Mouse (Mus musculus) lung, adult 2 months (tissue): ENCODE data around the gene Setd3. TPM values are rescaled to one million over a fixed set of nuclear protein-coding genes. Genes with fewer than 3 reads are reported as not detected.

Experiments
- DNase-seq: peaks from one replicate; pipeline ENCODE4 v3.0.0; 2022
- H3K4me1 ChIP-seq: fragments of 200-500 bp; 2 replicates; pipeline ENCODE4 v1.6.1; 2011; ENCODE audit warnings: low read length; ENCODE audit not compliant: control insufficient read depth, insufficient read depth
- H3K4me3 ChIP-seq: fragments of 200-500 bp; replicated peaks from 2 replicates; pipeline ENCODE3; 2011; ENCODE audit warnings: low read depth, mild to moderate bottlenecking, control low read depth, low read length; ENCODE audit errors: extremely low read depth
- CTCF ChIP-seq: fragments of 200-500 bp; IDR thresholded peaks from 2 replicates; pipeline ENCODE4 v1.5.1; 2011; ENCODE audit warnings: mild to moderate bottlenecking, low read length, control low read depth; ENCODE audit not compliant: insufficient read depth
- POLR2A ChIP-seq: fragments of 200-500 bp; IDR thresholded peaks from 2 replicates; pipeline ENCODE4 v1.6.1; 2011; ENCODE audit warnings: low read depth, mild to moderate bottlenecking, control low read depth, low read length, borderline replicate concordance; ENCODE audit errors: extremely low read depth
- WGBS: fragments of 180-500 bp; shearing (Covaris S2); methylation state at CpG from one replicate; pipeline ENCODE4 v1.1.7; 2018; 5-methylcytosine and 5-hydroxymethylcytosine counted together
- polyA plus RNA-seq: library from polyadenylated mRNA; depleted of rRNA; stranded (reverse); fragments of >200 nt; gene quantifications from 2 replicates; pipeline ENCODE4 v1.2.3, GENCODE M21; 2012; rRNA removed

Gene Setd3
- polyA plus RNA-seq = 19.8 and 28.4 TPM in 2 replicates

- WGBS = 1% methylated on average over 9 of the region's 9 CpGs
- TF ChIP-seq CTCF = no peak
- TF ChIP-seq POLR2A = no peak
- peaks cover 15% of the 10 kb centered on the region for H3K4me1 ChIP-seq
- DNase-seq = no peak
- peak within 1 kb of the TSS; percentile 81 for H3K4me3 ChIP-seq
Observed at GRCm38 (mm10) chr12:108179246-108179320, at the start of gene Setd3. Gene Setd3, minus strand, starts transcription at chr12:108179314.

GRCm38 (mm10) chr12:108227527-108227926 is 48.4 kb upstream of the Setd3 start:
- DNase-seq = no peak
- 89% methylated on average over 16 of the region's 16 CpGs for WGBS
- no peaks in the 10 kb centered on the region for H3K4me1 ChIP-seq
- no peak overlapping the region for H3K4me3 ChIP-seq
- TF ChIP-seq POLR2A (no peak), CTCF (no peak)

- DNase-seq = no peak
- TF ChIP-seq POLR2A = no peak
- TF ChIP-seq CTCF = no peak
- Histone ChIP-seq H3K4me1 (no peaks in the 10 kb centered on the region), H3K4me3 (no peak overlapping the region)
- WGBS = 89% methylated on average over 12 of the region's 12 CpGs
Observed at GRCm38 (mm10) chr12:108226941-108227340, 47.8 kb upstream of the Setd3 start.

- no peak overlapping the region for H3K4me3 ChIP-seq
- no peak for DNase-seq
- H3K4me1 ChIP-seq = no peaks in the 10 kb centered on the region
- TF ChIP-seq POLR2A = no peak
- no peak for TF ChIP-seq CTCF
- WGBS = 85% methylated on average over 13 of the region's 13 CpGs
Observed at GRCm38 (mm10) chr12:108226216-108226615, 47.1 kb upstream of the Setd3 start.

- no peaks in the 10 kb centered on the region for H3K4me1 ChIP-seq
- 66% methylated on average over 7 of the region's 7 CpGs for WGBS
- no peak for TF ChIP-seq POLR2A
- H3K4me3 ChIP-seq = no peak overlapping the region
- DNase-seq = no peak
Observed at GRCm38 (mm10) chr12:108225781-108226180, 46.7 kb upstream of the Setd3 start.

GRCm38 (mm10) chr12:108223357-108223756 is 44.2 kb upstream of the Setd3 start:
- H3K4me3 ChIP-seq = no peak overlapping the region
- peaks cover 3% of the 10 kb centered on the region; the same call in 1 of the 2 replicates for H3K4me1 ChIP-seq
- DNase-seq = no peak
- TF ChIP-seq POLR2A (no peak), CTCF (no peak)
- WGBS = 73% methylated on average over 4 of the region's 8 CpGs

- TF ChIP-seq POLR2A (no peak), CTCF (no peak)
- no peak for DNase-seq
- no peak overlapping the region for H3K4me3 ChIP-seq
- peaks cover 3% of the 10 kb centered on the region; the same call in 1 of the 2 replicates for H3K4me1 ChIP-seq
- 91% methylated on average over 7 of the region's 7 CpGs for whole genome bisulfite sequencing
Observed at GRCm38 (mm10) chr12:108221712-108222111, 42.6 kb upstream of the Setd3 start.

GRCm38 (mm10) chr12:108221206-108221605 is 42.1 kb upstream of the Setd3 start:
- Histone ChIP-seq H3K4me1 (peaks cover 3% of the 10 kb centered on the region; the same call in 1 of the 2 replicates), H3K4me3 (no peak overlapping the region)
- TF ChIP-seq CTCF (no peak), POLR2A (no peak)
- WGBS = 46% methylated on average over 10 of the region's 10 CpGs
- no peak for DNase-seq

- 67% methylated on average over 12 of the region's 12 CpGs for WGBS
- no peak for DNase-seq
- Histone ChIP-seq H3K4me3 (no peak overlapping the region), H3K4me1 (peaks cover 3% of the 10 kb centered on the region; the same call in 1 of the 2 replicates)
- no peak for TF ChIP-seq CTCF
- TF ChIP-seq POLR2A = no peak
Observed at GRCm38 (mm10) chr12:108220621-108221020, 41.5 kb upstream of the Setd3 start.

GRCm38 (mm10) chr12:108219825-108220616 is 40.9 kb upstream of the Setd3 start:
- no peak for TF ChIP-seq POLR2A
- WGBS = 59% methylated on average over 21 of the region's 21 CpGs
- DNase-seq = no peak
- Histone ChIP-seq H3K4me1 (peaks cover 3% of the 10 kb centered on the region; the same call in 1 of the 2 replicates), H3K4me3 (no peak overlapping the region)
